Mouse (Mus musculus) C2C12 (cell line): ENCODE results near the gene Ddx27. TPM values are rescaled to one million over a fixed set of nuclear protein-coding genes. Genes with fewer than 3 reads are reported as not detected.

Experiments used
- H3K27me3 ChIP-seq: one replicate; pipeline ENCODE4 v1.6.1; 2011; ENCODE audit not compliant: control insufficient read depth, insufficient read depth, insufficient read length
- H3K36me3 ChIP-seq: one replicate; pipeline ENCODE4 v1.6.1; 2011; ENCODE audit not compliant: control insufficient read depth, insufficient read depth
- H3K4me3 ChIP-seq: one replicate; pipeline ENCODE4 v1.5.1; 2011; ENCODE audit warnings: mild to moderate bottlenecking, control low read depth; ENCODE audit not compliant: poor library complexity, insufficient read depth, severe bottlenecking
- H3K79me2 ChIP-seq: one replicate; pipeline ENCODE4 v1.6.1; 2011; ENCODE audit not compliant: control insufficient read depth, insufficient read depth
- H3K79me3 ChIP-seq: one replicate; pipeline ENCODE4 v1.6.1; 2011; ENCODE audit warnings: low read depth, control low read depth
- H3ac ChIP-seq: one replicate; pipeline ENCODE3; 2011; ENCODE audit warnings: low read depth; ENCODE audit not compliant: control insufficient read depth, insufficient read length
- CEBPB ChIP-seq: IDR thresholded peaks from one replicate; pipeline ENCODE4 v1.6.1; 2011; ENCODE audit warnings: low read depth, mild to moderate bottlenecking, control low read depth, moderate library complexity
- CTCF ChIP-seq: IDR thresholded peaks from one replicate; pipeline ENCODE4 v1.5.1; 2011; ENCODE audit not compliant: control insufficient read depth, insufficient read depth, insufficient read length
- FOSL1 ChIP-seq: IDR thresholded peaks from one replicate; pipeline ENCODE4 v1.8.0; 2011; ENCODE audit warnings: mild to moderate bottlenecking, low read length; ENCODE audit not compliant: poor library complexity, insufficient read depth, severe bottlenecking
- MAX ChIP-seq: IDR thresholded peaks from one replicate; pipeline ENCODE4 v1.6.1; 2011; ENCODE audit warnings: mild to moderate bottlenecking, control low read depth
- MYOD1 ChIP-seq: IDR thresholded peaks from one replicate; pipeline ENCODE4 v1.6.1; 2011; ENCODE audit warnings: low read depth; ENCODE audit not compliant: control insufficient read depth, insufficient read length
- MYOG ChIP-seq: IDR thresholded peaks from one replicate; pipeline ENCODE4 v1.6.1; 2011; ENCODE audit not compliant: control insufficient read depth, insufficient read length; ENCODE audit errors: extremely low read depth
- USF1 ChIP-seq: IDR thresholded peaks from one replicate; pipeline ENCODE4 v1.6.1; 2011; ENCODE audit warnings: low read depth, mild to moderate bottlenecking, control low read depth, moderate library complexity
- polyA plus RNA-seq: library from polyadenylated mRNA; unstranded; fragments of >200 nt; fragmentation: generic; extraction: Trizol; gene quantifications from one replicate; pipeline ENCODE4 v1.2.1, GENCODE M21; 2012; ENCODE audit warnings: missing spikeins

Gene Ddx27
- polyA plus RNA-seq, 1 experiment, result 76.4 TPM

- H3K79me2 ChIP-seq, result peaks cover 98% of the 10 kb centered on the region
- TF ChIP-seq USF1 (no peak), MYOD1 (no peak), MAX (no peak), CTCF (no peak), MYOG (no peak), FOSL1 (no peak), CEBPB (no peak)
- no peaks in the 10 kb centered on the region for H3K36me3 ChIP-seq
- H3ac ChIP-seq, result no peak overlapping the region
- H3K79me3 ChIP-seq, result peaks cover 83% of the 10 kb centered on the region
- H3K27me3 ChIP-seq, result no peaks in the 10 kb centered on the region
- H3K4me3 ChIP-seq, result no peak overlapping the region
These were observed 34.8 kb upstream of the Ddx27 start for GRCm38 (mm10) chr2:166980161-166980560.

DNA sequence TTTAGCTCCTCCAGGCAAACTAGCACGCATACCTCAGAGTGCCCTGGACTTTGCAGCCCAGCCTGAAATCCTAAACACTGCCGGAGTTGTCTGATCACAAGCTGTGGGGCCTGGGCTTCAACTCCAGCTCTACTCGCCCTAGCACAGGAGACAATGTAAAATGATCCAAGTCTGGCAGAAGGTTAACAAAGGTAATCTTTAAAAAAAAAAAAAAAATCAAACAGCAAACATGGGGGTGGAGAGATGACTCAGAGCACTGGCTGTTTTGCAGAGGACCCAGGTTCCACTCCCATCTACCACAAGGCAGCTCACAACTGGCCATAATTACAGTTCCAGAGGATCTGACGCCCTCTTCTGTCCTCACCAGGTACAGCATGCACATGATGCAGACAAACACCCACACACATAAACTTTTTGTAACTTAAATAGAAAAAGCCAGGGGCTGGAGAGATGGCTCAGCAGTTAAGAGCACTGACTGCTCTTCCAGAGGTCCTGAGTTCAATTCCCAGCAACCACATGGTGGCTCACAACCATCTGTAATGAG, 31.6 kb upstream of the Ddx27 start:
- TF ChIP-seq MYOG (no peak), FOSL1 (no peak), CTCF (no peak), MAX (no peak), CEBPB (no peak), MYOD1 (no peak), USF1 (no peak)
- Histone ChIP-seq H3K4me3 (no peak overlapping the region), H3K79me2 (peaks cover 98% of the 10 kb centered on the region), H3K36me3 (no peaks in the 10 kb centered on the region), H3ac (no peak overlapping the region), H3K27me3 (no peaks in the 10 kb centered on the region), H3K79me3 (peaks cover 81% of the 10 kb centered on the region)

- Histone ChIP-seq H3K79me2 (peaks cover 100% of the 10 kb centered on the region), H3K36me3 (no peaks in the 10 kb centered on the region), H3K79me3 (peaks cover 90% of the 10 kb centered on the region), H3K27me3 (no peaks in the 10 kb centered on the region), H3K4me3 (no peak overlapping the region), H3ac (no peak overlapping the region)
- no peak for TF ChIP-seq CEBPB
- TF ChIP-seq MAX, result no peak
- no peak for TF ChIP-seq MYOG
- no peak for TF ChIP-seq CTCF
- no peak for TF ChIP-seq USF1
- no peak for TF ChIP-seq FOSL1
- no peak for TF ChIP-seq MYOD1
These were observed 24.1 kb upstream of the Ddx27 start for GRCm38 (mm10) chr2:166990861-166991260.

DNA sequence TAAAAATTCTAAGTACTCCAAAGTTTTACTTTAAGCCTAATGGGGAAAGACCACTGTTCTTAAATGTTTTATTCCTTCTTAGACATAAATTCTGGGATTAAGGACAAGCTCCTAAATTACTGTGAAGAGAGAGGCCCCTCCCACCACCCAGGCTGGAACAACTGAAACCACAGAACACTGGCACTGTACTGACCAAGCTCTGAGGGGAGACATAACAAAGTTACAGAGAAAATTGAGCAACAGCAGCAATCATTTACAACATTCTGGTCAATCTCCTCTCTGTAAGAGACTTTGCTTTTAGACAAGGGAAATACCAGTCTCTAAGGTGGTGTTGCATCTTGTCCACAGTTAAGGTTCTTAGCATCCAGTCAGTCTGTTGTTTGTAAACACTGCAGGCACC, 23.0 kb upstream of the Ddx27 start:
- H3ac ChIP-seq, result no peak overlapping the region

GRCm38 (mm10) chr2:166995021-166995795, 19.8 kb upstream of the Ddx27 start:
- no peaks in the 10 kb centered on the region for H3K27me3 ChIP-seq
- peak overlapping the region; percentile 87 for H3ac ChIP-seq
- TF ChIP-seq MYOG (no peak), MYOD1 (no peak), CEBPB (no peak), USF1 (no peak), FOSL1 (no peak), CTCF (no peak), MAX (no peak)
- H3K36me3 ChIP-seq, result no peaks in the 10 kb centered on the region
- H3K79me3 ChIP-seq, result peaks cover 52% of the 10 kb centered on the region
- peaks cover 59% of the 10 kb centered on the region for H3K79me2 ChIP-seq
- H3K4me3 ChIP-seq, result peak overlapping the region; percentile 84

More for the DNA sequence above, 23.0 kb upstream of the Ddx27 start:
- TF ChIP-seq CEBPB (peak; percentile 73), MYOG (no peak)
- Histone ChIP-seq H3K79me3 (peaks cover 80% of the 10 kb centered on the region), H3K79me2 (peaks cover 91% of the 10 kb centered on the region), H3K36me3 (no peaks in the 10 kb centered on the region), H3K27me3 (no peaks in the 10 kb centered on the region), H3K4me3 (no peak overlapping the region)

GRCm38 (mm10) chr2:166995796-166996532, 19.0 kb upstream of the Ddx27 start, which contains the start of gene Stau1:
Stau1 (minus strand) TSS chr2:166996299.
- Histone ChIP-seq H3K79me2 (peaks cover 51% of the 10 kb centered on the region), H3K27me3 (no peaks in the 10 kb centered on the region), H3K36me3 (no peaks in the 10 kb centered on the region), H3ac (peak within 1 kb of the TSS; percentile 87), H3K79me3 (peaks cover 45% of the 10 kb centered on the region), H3K4me3 (peak within 1 kb of the TSS; percentile 84)
- TF ChIP-seq FOSL1, result no peak
- peak; percentile 37 for TF ChIP-seq MAX
